Mouse (Mus musculus): ENCODE measurements at regions not wholly inside any gene's neighbourhood (a gene's known extent, or its start where the extent isn't known, plus 50 kb on each side); places are given as distances from the start of the nearest gene placed in this dataset.
"Not testable (repeated sequence)": the region's sequence is repeated elsewhere in the genome, so short reads cannot be mapped to it uniquely, and the experiment has no call there.

GRCm38 (mm10) chr12:54527577-54527976, 128.8 kb downstream of the Sptssa start:
- DNase-seq (ENCODE audit: extremely low spot score in 1 of 2, low spot score in 2 of 2) = no peak
- intact Hi-C loops (cut with DNase I) = no loop called here

DNA sequence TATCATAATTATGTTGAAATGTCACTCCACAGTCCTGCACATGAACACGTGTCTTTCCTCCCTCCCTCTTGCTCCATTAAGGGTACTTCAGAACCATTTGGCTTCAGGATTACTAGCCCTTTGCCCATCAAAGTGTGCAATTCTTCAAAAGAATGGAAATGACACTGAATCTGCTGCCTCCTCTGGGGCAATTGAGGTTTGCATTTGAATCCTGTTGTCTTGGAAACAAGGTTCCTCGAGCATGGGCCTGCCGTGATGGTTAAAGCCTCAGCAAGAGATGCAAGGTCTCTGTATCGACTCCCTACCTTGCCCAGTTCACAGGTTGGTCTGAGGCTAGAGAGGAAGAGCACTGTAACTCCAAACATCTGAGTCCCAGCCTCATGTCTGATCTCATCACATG, 136.0 kb downstream of the Sptssa start:
- no peak for DNase-seq (ENCODE audit: extremely low spot score in 1 of 2, low spot score in 2 of 2)
- intact Hi-C loops (cut with DNase I) = no loop called here

DNA sequence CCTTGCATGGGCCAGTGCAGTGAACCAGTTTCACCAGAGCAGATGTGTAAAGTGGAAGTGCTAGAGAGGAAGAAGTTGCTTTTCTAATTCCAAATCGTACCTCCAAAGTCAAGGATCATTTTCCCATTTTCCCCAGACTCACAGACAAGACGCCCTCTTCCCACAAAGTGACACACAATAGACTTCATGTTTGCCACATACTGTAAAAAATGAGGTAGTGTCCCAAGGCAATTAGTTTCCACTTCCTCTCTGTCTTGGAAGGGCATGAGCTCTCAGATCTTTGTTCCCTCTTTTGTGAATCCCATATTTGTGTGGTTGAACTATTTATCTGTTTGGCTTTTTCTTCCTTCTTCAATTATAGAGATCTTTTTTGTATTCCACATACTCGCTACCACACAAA, 137.0 kb downstream of the Sptssa start:
- no peak for DNase-seq (ENCODE audit: extremely low spot score in 1 of 2, low spot score in 2 of 2)
- intact Hi-C loops (cut with DNase I) = no loop called here

- no peak for DNase-seq (ENCODE audit: extremely low spot score in 1 of 2, low spot score in 2 of 2)
- intact Hi-C loops (cut with DNase I) = no loop called here
These were observed 139.1 kb downstream of the Sptssa start for GRCm38 (mm10) chr12:54517265-54517664.

GRCm38 (mm10) chr12:54516463-54516862, 139.9 kb downstream of the Sptssa start:
- intact Hi-C loops (cut with DNase I) = no loop called here
- DNase-seq (ENCODE audit: extremely low spot score in 1 of 2, low spot score in 2 of 2) = no peak

- intact Hi-C loops (cut with DNase I); DNase-seq (ENCODE audit: extremely low spot score in 1 of 2, low spot score in 2 of 2): not testable (repeated sequence)
These were observed 140.3 kb downstream of the Sptssa start for GRCm38 (mm10) chr12:54516039-54516438.

DNA sequence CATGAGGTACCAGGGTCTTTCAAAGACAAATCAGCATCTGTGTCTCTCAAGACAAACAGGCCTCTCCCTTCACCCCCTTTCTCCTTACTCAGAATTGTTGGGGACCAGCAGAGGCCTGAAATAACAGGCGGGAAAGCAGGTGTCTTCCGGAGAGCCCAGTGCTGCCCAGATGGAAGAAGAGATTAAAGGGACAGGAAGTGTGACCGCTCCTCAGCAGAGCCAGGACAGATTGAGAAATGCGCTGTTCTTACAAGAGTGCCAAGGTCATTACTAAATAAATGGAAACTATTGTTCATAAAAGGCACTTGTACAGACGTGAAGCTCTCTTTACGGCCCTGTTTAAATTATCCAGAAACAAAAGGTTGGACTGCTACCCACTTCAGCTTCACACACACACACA, 146.5 kb downstream of the Sptssa start:
- no peak for DNase-seq (ENCODE audit: extremely low spot score in 1 of 2, low spot score in 2 of 2)
- intact Hi-C loops (cut with DNase I) = no loop called here

DNA sequence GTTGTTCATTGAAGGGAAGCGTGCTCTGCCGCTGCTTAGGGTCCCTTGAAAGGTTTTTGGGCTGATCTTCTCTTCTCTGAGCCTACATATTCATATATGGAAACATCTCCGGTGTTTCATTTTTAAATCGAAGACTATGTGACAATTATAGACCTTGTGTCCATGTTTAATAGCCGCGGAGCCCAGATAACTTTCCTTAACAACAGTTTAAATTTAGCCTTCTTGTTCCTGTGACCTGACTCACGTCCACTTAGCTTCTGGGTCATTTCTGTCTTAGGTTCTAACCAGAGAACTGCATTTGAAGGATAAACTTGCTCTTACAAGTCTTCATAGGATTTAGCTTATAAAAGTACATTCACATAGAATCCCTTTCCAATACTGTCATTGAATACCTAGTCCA, 153.6 kb downstream of the Sptssa start:
- DNase-seq (ENCODE audit: extremely low spot score in 1 of 2, low spot score in 2 of 2) = no peak
- intact Hi-C loops (cut with DNase I) = no loop called here

DNA sequence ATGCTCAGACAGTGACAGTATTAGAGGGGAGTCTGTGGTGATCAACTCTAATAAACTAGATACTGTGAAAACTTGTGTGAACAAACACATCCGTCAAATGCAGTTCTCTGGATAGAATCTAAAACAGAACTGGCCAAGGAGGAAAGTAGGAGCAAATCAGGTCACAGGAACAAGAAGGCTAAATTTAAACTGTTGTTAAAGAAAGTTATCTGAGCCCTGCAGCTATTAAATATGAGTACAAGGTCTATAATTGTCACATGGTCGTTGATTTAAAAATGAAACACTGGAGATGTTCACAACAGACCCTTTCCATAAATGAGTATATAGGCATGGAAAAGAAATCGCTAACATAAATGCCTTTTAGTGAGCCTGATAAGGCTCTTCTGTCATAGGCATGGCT, 156.4 kb downstream of the Sptssa start:
- no peak for DNase-seq (ENCODE audit: extremely low spot score in 1 of 2, low spot score in 2 of 2)
- intact Hi-C loops (cut with DNase I) = loop anchor here (10.0 kb wide), 1 partner anchor 1585 kb away; no protein-coding TSS in a partner anchor

- intact Hi-C loops (cut with DNase I) = loop anchor here (10.0 kb wide), 1 partner anchor 1581 kb away; no protein-coding TSS in a partner anchor
- no peak for DNase-seq (ENCODE audit: extremely low spot score in 1 of 2, low spot score in 2 of 2)
These were observed 160.5 kb downstream of the Sptssa start for GRCm38 (mm10) chr12:54495701-54496374.

- DNase-seq (ENCODE audit: extremely low spot score in 1 of 2, low spot score in 2 of 2) = no peak
- intact Hi-C loops (cut with DNase I) = loop anchor here (10.0 kb wide), 1 partner anchor 1580 kb away; no protein-coding TSS in a partner anchor
These were observed 161.5 kb downstream of the Sptssa start for GRCm38 (mm10) chr12:54494756-54495375.

DNA sequence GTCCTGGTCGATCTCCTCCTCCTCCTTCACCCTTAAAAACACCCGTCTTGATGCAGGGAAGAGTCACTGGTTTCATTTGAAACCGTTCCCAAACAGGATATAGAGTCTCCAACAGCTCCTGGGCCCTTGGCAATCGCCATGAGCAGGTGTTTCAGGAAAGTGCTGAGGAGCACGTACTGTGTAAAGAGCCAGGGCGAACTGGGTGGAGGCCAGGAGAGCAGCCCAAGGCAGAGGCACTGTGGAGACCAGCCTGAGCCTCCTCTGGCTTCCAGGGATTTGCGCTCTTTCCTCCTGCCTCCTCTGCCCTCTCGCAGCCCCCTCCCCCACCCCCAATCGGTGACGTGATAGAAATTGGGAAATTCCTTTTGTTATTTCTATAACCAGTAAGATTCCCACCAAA, 163.6 kb downstream of the Sptssa start:
- DNase-seq (ENCODE audit: extremely low spot score in 1 of 2, low spot score in 2 of 2) = no peak
- intact Hi-C loops (cut with DNase I) = loop anchor here (10.0 kb wide), 1 partner anchor 1578 kb away; no protein-coding TSS in a partner anchor

GRCm38 (mm10) chr12:54490460-54490859, 165.9 kb downstream of the Sptssa start:
- no peak for DNase-seq (ENCODE audit: extremely low spot score in 1 of 2, low spot score in 2 of 2)
- intact Hi-C loops (cut with DNase I) = loop anchor here (10.0 kb wide), 1 partner anchor 1576 kb away; no protein-coding TSS in a partner anchor

GRCm38 (mm10) chr12:54489675-54490074, 166.7 kb downstream of the Sptssa start:
- intact Hi-C loops (cut with DNase I) = loop anchor here (5.0 to 10.0 kb wide), 3 partner anchors 137 to 1575 kb away; no protein-coding TSS in a partner anchor
- DNase-seq (ENCODE audit: extremely low spot score in 1 of 2, low spot score in 2 of 2) = peak; percentile 64 to 67

DNA sequence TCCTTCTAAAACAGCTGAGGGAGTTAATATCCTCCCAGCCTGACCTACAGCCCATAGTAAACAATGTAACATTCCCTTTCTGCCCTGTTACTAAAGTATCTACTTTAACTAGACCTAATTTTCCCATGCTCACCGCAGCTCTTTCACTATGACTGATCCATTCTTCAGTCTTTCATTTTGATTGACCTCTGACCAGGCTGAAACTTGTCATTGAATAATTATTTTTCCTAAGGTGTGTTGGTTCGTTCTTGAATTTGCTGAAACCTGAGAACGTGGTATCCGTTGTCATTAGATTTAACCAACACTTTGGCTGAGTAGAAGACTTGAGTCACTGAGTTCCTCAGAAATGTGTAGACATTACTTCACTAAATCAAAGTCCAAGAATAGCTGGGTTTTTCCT, 168.7 kb downstream of the Sptssa start:
- intact Hi-C loops (cut with DNase I) = loop anchor here (5.0 kb wide), 2 partner anchors 135 to 380 kb away; no protein-coding TSS in a partner anchor
- no peak for DNase-seq (ENCODE audit: extremely low spot score in 1 of 2, low spot score in 2 of 2)

DNA sequence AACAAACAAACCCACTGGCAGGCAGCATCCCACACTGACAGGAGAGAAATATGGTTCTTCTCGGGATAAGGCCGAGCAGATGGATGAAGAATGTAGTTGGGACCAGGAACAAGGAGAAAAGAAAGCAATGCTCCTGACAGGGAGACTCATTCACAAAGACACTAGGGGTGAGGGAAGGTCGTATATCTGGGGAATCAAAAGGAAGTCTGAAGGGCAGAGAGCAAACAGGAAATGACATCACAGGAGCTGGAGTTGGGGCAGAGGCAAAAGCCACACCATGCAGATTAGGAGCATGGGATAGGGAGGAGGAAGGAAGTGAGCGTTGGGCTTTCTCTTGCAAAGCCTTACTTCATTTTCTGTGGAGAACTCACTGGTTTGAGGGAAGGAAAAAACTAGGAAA, 174.4 kb downstream of the Sptssa start:
- no peak for DNase-seq (ENCODE audit: extremely low spot score in 1 of 2, low spot score in 2 of 2)
- intact Hi-C loops (cut with DNase I) = no loop called here

- intact Hi-C loops (cut with DNase I) = no loop called here
- no peak for DNase-seq (ENCODE audit: extremely low spot score in 1 of 2, low spot score in 2 of 2)
These were observed 176.5 kb downstream of the Sptssa start for GRCm38 (mm10) chr12:54479841-54480240.

GRCm38 (mm10) chr12:54472881-54473280, 183.5 kb downstream of the Sptssa start:
- intact Hi-C loops (cut with DNase I) = no loop called here
- no peak for DNase-seq (ENCODE audit: extremely low spot score in 1 of 2, low spot score in 2 of 2)

DNA sequence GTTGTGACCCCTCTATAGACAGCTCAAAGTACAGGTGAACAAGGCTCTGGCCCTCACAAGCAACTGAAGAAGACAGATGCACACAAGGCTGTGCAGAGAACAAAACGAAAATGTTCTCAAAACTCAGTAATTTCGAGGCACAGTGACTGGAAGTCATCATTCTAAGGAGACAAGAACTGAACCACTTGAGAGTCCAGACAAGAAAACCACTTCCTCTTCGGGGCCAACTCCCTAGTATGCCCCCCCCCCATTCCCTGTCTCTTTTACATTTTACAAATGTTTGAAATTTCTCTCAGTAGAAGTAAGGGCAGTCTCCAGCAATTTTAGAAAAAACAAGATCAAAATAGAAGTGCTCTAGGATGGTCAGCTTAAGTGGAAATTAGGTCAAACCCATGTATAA, 184.0 kb downstream of the Sptssa start:
- no peak for DNase-seq (ENCODE audit: extremely low spot score in 1 of 2, low spot score in 2 of 2)
- intact Hi-C loops (cut with DNase I) = no loop called here

DNA sequence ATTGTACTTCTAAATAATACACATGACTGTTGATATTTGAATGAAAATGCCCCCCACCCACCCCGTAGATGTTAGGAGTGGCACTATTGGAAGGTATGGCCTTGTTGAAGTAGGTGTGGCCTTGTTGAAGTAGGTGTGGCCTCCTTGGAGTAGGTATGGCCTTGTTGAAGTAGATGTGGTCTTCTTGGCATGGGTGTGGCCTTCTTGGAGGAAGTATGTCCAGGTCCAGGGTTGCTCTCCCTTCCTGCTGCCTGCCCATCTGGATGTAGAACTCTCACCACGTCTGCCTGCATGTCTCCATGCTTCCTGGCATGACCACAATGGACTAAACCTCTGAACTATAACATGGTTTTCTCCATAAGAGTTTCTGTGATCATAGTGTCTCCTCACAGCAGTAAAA, 188.7 kb downstream of the Sptssa start:
- DNase-seq (ENCODE audit: extremely low spot score in 1 of 2, low spot score in 2 of 2) = no peak
- intact Hi-C loops (cut with DNase I) = no loop called here
